Mouse (Mus musculus): ENCODE data around the gene Slc35f1.

GRCm38 (mm10) chr10:53150321-53150720 is 460.0 kb downstream of the Slc35f1 start:
- TF ChIP-seq CTCF (IDR thresholded peaks at IDR 0.05; ENCODE audit: extremely low read depth, insufficient read depth, low read length), result no peak
- no peak for TF ChIP-seq POLR2A (IDR thresholded peaks at IDR 0.05; ENCODE audit: extremely low read depth, insufficient read depth, low read length)

Measured in cortical plate, adult 2 months (tissue).